ENCODE assay signal across 8 mouse cellular contexts in the genomic region with DNA sequence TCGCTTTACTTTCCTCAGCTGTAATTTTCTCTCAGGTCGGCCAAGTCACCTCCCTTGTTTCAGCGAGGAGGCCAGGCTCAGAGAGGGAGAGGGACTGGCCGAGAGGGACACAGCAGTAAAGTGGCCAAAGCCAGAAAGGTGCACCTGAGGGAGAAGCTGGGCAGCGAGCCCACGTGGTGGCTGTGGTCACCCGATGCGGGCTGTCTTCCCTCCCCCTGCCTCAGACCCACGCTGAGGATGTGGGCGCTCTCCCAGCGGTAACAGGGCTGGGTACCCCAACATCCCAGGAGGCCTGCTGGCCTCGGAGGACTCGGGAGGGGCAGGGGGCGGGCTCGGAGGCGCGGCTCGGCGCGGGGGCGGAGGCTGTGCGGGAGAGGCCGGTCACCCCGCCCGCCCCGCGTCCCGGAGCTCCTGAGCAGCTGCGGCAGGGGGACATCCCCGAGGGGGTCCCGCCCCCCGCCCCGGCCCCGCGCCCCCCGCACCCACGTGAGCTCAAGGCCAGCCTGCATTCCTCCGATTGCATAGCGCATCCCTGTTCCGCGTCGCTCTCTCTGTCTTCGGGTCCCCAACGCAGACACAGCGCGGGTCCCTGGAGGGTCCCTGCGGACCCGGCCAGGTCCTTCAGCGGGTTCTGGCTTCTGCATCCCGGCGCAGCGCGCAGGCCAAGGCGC. TPM values are rescaled to one million over a fixed set of nuclear protein-coding genes. Genes with fewer than 3 reads are reported as not detected.
DNase-seq lines count a peak whose midpoint lies in the region; ATAC-seq lines count a peak whose summit lies in the region.

A gene (plus strand): TSS at position 516 of the 671 bp plus-strand sequence.

- peak within 1 kb of the TSS; percentile 70 for H3K9ac ChIP-seq in heart, embryonic 12.5 days
- no peak within 1 kb of the TSS for H3K9ac ChIP-seq in liver, embryonic 16.5 days (ENCODE audit: low read depth, low read length)

- H3K4me3 ChIP-seq in heart, embryonic 12.5 days, result peak within 1 kb of the TSS; percentile 70
- peak within 1 kb of the TSS; percentile 42 for H3K4me3 ChIP-seq in liver, embryonic 16.5 days (ENCODE audit: low read depth, low read length)

- H3K4me1 ChIP-seq in heart, embryonic 12.5 days (replicated peaks), result peaks cover 3% of the 10 kb centered on the region; the same call in 1 of the 2 replicates
- H3K4me1 ChIP-seq in liver, embryonic 16.5 days (ENCODE audit: control insufficient read depth, low read depth, low read length), result no peaks in the 10 kb centered on the region

- H3K9me3 ChIP-seq in heart, embryonic 12.5 days (replicated peaks), result no peaks in the 10 kb centered on the region
- H3K9me3 ChIP-seq in liver, embryonic 16.5 days (replicated peaks; ENCODE audit: control insufficient read depth, low read length), result no peaks in the 10 kb centered on the region

- H3K36me3 ChIP-seq in heart, embryonic 12.5 days, result no peaks in the 10 kb centered on the region
- H3K36me3 ChIP-seq in liver, embryonic 16.5 days (ENCODE audit: control insufficient read depth, insufficient read depth), result no peaks in the 10 kb centered on the region

- peak within 1 kb of the TSS; percentile 100 for H3K4me2 ChIP-seq in heart, embryonic 12.5 days
- H3K4me2 ChIP-seq in liver, embryonic 16.5 days (ENCODE audit: low read depth, low read length), result peak within 1 kb of the TSS; percentile 58

- WGBS in heart, embryonic 12.5 days, result 1% methylated on average over 51 of the region's 54 CpGs
- 3% methylated on average over 45 of the region's 54 CpGs for WGBS in liver, embryonic 16.5 days (ENCODE audit: insufficient replicate concordance)

- peaks cover 28% of the 10 kb centered on the region for H3K27me3 ChIP-seq in heart, embryonic 12.5 days (replicated peaks)
- H3K27me3 ChIP-seq in liver, embryonic 16.5 days (ENCODE audit: control insufficient read depth, insufficient read depth, low read depth, low read length), result peaks cover 18% of the 10 kb centered on the region

- peak; percentile 3 to 5 for DNase-seq in lung, adult 18-20 months
- no peak for DNase-seq in lung, postnatal 25 days (ENCODE audit: low spot score)
- peak; percentile 60 to 70 for DNase-seq in cerebellum, postnatal 36 days
- peak; percentile 48 to 52 for DNase-seq in kidney, postnatal 4 days
- DNase-seq in ovary, postnatal 14 days (ENCODE audit: low spot score), result peak; percentile 5
- no peak for DNase-seq in MN1 (ENCODE audit: low spot score)

- peak; percentile 64 for ATAC-seq in heart, embryonic 12.5 days (ENCODE audit: insufficient number of reproducible peaks, low FRiP score)
- ATAC-seq in liver, embryonic 16.5 days (ENCODE audit: low read depth), result no peak

- no peak within 1 kb of the TSS for H3K27ac ChIP-seq in heart, embryonic 12.5 days (ENCODE audit: poor library complexity, severe bottlenecking)
- H3K27ac ChIP-seq in liver, embryonic 16.5 days (ENCODE audit: low read length), result no peak within 1 kb of the TSS

RNA-seq across cellular contexts. Expression of the gene that starts here (rescaled TPM):
- polyA plus RNA-seq in heart, embryonic 12.5 days (2016; fragmentation: Nextera tagmentation; extraction: Ambion mirVana), result 0.66 and 0.72 TPM in 2 replicates
- polyA plus RNA-seq in liver, embryonic 16.5 days (2015; fragmentation: Nextera tagmentation; extraction: Ambion mirVana), result 0.22 and 0.26 TPM in 2 replicates

Comparison
In these comparisons a context has a peak if more than half of its experiments do, and no peak if none do; other contexts are left out.
1. DNase-seq: peak in lung, adult 18-20 months (2 of 2), cerebellum, postnatal 36 days (2 of 2), kidney, postnatal 4 days (2 of 2) and ovary, postnatal 14 days (single experiment); none in lung, postnatal 25 days (single experiment) and MN1 (single experiment).
2. Peak in ATAC-seq, H3K4me3 ChIP-seq, H3K9ac ChIP-seq and H3K4me2 ChIP-seq in heart, embryonic 12.5 days; RNA of the gene not detected or under 1 TPM.